Mouse (Mus musculus): ENCODE results near the gene Tmem217.
A peak's percentile ranks its signal among the peaks of the same experiment; 100 is the strongest.
"Not testable (repeated sequence)": the region's sequence is repeated elsewhere in the genome, so short reads cannot be mapped to it uniquely, and the experiment has no call there.

Gene Tmem217

DNA sequence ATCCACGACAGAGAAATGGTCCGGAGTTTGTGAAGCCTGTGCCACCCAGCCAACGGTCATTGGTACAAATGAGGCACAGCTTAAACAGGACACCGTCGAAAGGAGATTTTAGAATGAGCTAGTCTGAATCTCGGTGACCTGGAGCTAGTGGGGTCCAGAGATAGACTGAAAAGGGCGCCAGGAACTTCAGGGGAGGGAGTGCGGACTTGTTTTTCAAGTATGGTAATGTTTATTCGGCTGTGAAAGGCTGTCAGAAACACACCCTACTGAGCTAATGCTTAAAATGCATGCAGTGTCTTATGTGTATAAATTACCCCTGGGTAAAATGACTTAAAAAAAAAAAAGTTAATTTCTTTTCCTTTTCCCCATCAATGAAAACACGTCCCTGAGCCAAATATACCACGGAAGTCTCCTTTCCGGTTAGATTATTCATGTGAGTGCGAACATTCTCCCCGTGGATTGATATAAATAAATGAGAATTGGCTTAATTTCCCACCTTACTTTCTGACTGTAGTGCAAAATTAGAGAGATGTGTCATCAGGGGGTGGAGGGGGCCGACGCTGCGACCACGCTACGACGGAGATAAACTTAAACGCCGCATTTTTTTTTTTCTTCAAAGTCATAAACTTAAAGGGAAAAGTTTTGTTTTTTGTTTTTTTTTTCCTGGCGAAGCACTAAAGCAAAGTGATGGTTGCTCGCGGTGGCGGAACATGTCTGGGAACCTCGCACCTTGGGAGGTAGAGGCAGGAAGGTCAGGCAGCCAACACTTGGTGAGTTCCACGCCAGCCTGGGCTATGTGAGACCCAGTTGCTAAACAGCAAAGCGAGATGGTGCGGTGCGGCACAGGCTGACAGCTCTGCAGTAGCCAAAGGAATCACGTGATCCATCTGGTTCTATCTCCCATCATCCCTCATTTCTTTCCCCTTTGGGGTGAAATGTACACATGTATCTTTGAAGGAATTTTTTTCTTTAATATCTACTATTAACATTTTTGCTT lies 49.2 kb downstream of the Tmem217 start:
- DNase-seq (ENCODE audit: low read depth, low spot score), result no peak

DNA sequence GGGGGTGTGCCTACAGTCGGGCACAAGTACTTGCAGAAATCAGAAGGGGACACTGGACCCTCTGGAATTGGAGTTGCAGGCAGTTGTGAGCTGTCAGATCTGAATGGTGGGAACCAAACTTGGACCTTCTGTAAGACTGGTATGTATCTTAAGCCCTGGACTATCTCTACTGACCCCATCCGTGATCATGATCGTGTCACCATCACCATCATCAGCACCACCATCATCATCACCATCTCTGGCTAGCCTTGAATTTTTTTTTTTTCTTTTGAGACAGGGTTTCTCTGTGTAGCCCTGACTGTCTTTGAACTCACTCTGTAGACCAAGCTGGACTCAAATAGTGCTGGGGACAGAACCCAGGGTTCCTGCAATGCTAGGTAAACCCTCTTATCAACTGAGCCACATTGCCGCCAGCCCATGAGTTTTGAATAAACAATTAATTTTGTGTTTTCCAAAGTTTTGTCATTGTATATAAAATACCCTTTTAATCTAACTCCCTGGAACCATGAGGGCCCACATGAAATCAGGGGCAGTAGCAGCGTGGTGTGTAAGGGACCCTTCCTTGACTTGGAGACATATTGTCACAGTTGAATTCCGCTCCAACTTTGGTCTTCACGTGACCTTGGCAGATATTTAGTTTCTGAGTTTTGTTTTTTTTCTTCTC lies 50.0 kb downstream of the Tmem217 start:
- DNase-seq (ENCODE audit: low read depth, low spot score), result no peak

DNA sequence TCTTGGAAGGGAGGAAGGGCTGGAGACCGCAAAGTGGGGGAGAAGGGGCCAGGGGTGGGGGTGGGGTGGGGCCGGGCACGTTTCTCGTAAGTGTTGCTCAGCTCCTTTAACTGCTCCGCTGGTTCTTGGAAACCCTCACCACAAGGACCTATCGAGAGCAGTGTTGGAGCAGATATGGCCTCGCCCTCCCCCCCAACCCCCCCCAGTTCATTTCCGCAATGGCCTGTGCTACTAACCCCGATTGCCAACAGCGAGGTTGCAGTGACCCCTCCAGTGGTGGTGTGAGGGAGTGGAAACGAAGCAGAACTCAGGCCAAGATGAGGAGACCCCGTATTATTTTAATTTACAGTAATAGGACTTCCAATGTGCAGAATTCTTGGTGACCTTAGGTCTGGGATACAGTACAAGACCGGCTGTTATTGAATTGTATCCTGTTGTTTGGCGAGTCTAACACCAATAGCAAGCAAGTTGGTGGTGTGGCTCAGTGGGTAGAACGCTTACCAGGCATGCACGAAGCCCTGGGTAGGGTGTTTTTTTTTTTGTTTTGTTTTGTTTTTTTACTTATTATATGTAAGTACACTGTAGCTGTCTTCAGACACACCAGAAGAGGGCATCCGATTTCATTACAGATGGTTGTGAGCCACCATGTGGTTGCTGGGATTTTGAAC lies 51.2 kb downstream of the Tmem217 start:
- DNase-seq (ENCODE audit: low read depth, low spot score), result no peak

DNA sequence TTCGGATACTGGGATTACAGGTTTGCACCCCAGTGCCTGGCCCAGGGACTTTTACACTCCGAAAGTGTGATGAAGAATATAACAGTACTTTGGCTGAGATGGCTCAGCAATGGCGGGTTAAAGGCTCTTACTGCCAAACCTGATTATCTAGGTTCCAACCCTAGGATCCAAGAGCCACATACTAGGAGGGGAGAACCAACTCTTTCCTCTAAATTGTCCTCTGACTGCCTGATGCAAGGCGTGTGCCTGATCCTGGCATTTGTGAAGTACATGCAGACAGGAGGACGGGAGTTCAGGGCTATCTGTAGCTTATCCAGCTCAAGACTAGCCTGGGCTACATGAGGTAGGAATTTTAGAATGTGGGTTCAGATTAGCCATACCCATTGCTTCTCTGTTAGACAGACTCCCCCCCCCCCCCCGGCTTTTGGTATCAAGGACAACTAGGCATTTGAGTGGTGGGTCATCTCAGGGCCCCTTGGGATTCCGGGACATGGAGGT lies 51.9 kb downstream of the Tmem217 start:
- no peak for DNase-seq (ENCODE audit: low read depth, low spot score)

GRCm38 (mm10) chr17:29499511-29499910 lies 52.7 kb downstream of the Tmem217 start:
- no peak for DNase-seq (ENCODE audit: low read depth, low spot score)

DNA sequence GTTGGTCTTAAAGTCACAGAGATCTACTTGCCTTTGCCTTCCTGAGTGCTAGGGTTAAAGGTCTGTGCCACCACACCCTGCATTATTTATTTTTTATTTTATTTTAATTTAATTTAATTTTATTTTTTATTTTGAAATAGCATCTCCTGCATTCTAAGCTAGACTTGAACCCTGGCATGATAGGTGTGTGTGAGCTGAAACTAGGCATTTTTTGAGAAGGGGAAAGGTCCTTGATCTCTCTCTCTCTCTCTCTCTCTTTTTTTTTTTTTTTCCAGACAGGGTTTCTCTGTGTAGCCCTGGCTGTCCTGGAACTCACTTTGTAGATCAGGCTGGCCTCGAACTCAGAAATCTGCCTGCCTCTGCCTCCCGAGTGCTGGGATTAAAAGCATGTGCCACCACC lies 53.2 kb downstream of the Tmem217 start:
- not testable (repeated sequence) for DNase-seq (ENCODE audit: low read depth, low spot score)

DNA sequence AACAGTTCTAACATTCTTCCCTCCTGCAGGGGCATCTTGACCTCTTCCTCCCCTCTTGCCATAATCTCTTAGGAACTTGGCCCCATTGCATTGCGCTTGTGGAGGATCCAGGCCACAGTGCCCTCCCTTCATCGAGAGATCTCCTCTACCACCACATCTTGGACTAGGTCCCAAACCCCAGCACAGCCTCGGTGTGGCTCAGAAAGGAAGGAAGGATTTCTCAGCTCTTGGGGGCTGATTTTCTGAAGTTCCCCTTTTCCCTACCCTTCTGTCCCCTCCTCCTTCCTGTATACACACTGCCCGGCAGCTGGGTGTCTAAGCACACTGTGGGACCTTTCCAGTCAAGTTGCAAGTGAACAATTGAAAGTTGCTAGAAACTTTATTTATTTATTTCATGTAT lies 54.2 kb downstream of the Tmem217 start:
- DNase-seq (ENCODE audit: low read depth, low spot score), result no peak

- not testable (repeated sequence) for DNase-seq (ENCODE audit: low read depth, low spot score)
Observed at GRCm38 (mm10) chr17:29497481-29497880, 54.7 kb downstream of the Tmem217 start.

DNA sequence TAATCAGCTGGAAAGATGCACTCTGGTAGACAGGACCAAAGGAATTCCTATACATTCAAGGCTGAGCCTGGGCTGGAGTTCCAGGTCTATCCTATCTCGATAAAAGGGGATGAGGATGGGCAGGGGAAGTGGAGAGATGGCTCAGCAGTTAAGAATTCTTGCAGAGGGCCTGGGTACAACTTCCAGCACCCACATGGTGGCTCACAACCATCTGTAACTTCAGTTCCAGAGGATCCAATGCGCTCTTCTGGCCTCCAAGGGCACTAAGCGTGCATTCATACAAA lies 55.2 kb downstream of the Tmem217 start:
- DNase-seq (ENCODE audit: low read depth, low spot score), result no peak

- DNase-seq (ENCODE audit: low read depth, low spot score), result no peak
Observed at GRCm38 (mm10) chr17:29496211-29497070, 55.7 kb downstream of the Tmem217 start.

- DNase-seq (ENCODE audit: low read depth, low spot score), result no peak
Observed at GRCm38 (mm10) chr17:29494732-29495076, 57.5 kb downstream of the Tmem217 start.

DNA sequence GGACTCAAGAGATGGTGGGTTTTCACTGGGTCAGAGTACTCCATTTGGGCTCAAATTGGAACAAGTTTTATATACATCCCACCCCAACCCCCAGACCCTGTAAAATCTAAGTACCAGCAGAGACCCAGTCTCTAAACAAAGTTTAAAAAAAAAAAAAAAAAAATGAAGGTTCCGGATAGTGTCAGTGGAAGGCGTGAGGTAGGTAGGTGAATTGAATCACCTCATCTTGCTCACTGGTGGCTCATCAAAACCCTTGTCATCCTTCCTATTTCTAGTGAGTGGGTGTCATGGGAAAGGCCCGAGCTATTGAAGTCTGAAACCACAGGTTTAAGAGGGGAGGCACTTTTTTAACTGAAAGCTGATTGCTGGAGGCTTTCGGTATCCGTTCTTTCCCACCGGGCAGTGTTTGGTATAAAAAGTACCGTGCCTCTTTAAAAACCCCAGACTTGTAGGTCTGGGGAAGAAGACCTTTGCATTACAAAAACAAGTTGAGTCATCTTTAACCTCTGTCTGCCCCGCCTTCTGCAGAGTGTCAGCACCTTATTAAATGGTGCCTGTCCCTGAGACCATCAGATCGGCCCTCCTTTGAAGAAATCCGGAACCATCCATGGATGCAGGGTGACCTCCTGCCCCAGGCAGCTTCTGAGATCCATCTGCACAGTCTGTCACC lies 58.0 kb downstream of the Tmem217 start:
- DNase-seq (ENCODE audit: low read depth, low spot score), result no peak

DNA sequence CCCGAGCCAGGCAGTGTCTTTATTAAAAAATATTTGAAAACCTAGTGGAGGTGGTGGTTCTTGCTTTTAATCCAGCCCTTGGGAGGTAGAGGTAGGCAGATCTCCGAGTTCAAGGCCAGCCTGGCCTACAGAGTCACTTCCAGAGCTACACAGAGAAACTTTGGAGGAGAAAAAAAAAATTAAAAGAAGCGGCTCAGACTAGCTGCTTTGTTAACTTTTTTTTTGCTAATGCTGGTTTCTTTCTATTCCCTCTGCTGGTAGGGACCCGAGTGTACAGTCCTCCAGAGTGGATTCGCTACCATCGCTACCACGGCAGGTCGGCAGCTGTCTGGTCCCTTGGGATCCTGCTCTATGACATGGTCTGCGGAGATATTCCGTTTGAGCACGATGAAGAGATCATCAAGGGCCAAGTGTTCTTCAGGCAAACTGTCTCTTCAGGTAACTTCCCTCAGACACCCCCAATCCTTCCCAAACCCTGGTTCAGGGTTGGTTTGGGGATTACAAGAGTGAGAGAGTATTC lies 58.7 kb downstream of the Tmem217 start:
- DNase-seq (ENCODE audit: low read depth, low spot score), result no peak

- DNase-seq (ENCODE audit: low read depth, low spot score), result peak; percentile 84
Observed at GRCm38 (mm10) chr17:29492269-29493191, 59.7 kb downstream of the Tmem217 start.

DNA sequence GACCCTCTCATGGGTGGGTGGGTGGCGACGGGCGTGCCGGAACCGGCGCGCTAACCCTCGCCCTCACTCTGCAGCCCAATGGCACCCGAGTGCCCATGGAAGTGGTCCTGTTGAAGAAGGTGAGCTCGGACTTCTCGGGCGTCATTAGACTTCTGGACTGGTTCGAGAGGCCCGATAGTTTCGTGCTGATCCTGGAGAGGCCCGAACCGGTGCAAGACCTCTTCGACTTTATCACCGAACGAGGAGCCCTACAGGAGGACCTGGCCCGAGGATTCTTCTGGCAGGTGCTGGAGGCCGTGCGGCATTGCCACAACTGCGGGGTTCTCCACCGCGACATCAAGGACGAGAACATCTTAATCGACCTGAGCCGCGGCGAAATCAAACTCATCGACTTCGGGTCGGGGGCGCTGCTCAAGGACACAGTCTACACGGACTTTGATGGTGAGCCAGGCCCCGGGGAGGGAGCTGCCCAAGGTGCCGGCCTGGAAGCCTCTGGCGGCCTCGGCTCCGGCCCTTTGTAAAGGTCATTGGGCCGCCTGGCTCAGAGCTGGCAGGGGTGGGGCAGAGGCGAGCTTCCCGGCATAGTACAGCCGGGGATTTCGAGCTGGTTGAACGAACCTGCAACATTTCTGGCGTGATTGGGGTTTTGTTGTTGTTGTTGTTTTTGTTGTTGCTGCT lies 60.5 kb downstream of the Tmem217 start:
- no peak for DNase-seq (ENCODE audit: low read depth, low spot score)

- DNase-seq (ENCODE audit: low read depth, low spot score), result peak; percentile 49
Observed at GRCm38 (mm10) chr17:29490713-29491581, 61.2 kb downstream of the Tmem217 start, which contains the start of gene Pim1. Gene Pim1 (plus strand): TSS chr17:29490753.

DNA sequence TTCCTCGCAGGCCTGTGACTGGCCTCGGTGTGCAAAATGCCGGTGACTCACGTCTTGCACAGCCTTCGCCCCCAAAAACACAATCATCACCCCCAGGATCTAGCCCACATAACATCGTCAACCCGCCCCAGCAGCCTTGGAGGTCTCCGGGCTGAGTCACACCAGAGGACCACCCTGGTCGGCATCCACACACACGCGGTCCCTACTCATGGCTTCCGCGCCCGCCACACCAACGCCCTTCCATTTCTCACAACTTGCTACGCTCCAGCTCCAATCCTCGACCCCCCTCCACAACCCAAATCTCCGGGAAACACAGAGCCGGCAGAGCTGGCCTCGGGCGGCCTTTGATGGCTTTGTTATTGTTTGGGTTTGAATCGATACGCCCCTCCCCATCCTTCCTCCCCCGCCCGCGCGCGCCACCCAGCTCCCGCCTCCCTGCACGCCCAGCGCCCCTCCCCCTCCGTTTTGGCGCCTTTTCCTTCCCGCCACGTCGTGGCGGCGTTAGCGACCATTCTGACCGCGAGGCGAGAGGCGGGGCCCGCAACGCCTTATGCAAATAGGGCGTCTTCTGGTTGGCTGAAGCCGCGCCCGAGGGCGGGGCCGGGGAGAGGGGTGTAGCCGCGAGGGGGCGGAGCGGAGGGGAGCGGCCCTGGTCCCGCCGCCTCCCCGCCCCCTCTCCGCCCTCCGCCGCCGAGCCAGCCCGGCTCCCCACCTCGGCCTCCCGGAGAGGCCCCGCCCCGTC lies 62.0 kb downstream of the Tmem217 start:
- DNase-seq (ENCODE audit: low read depth, low spot score), result peak; percentile 100

All from forelimb bud, embryonic 11.5 days (tissue).